Mouse (Mus musculus) heart, embryonic 12.5 days (tissue): ENCODE measurements around the gene Catsperd. TPM values are rescaled to one million over a fixed set of nuclear protein-coding genes. Genes with fewer than 3 reads are reported as not detected.

ENCODE experiments used
- polyA plus RNA-seq: library from polyadenylated mRNA; unstranded; fragments of >200 nt; fragmentation: Nextera tagmentation; extraction: Ambion mirVana; gene quantifications from 2 replicates; pipeline ENCODE4 v1.2.1, GENCODE M21; 2016

Gene Catsperd
- polyA plus RNA-seq, 1 experiment from 2014 or later, result 0.42 TPM

Other genes with a start within 250 kb of the Catsperd start
- 86.8 and 90.2 TPM in 2 replicates for gene Ptprs, start 151.7 kb upstream of the Catsperd start, polyA plus RNA-seq
- not detected in 2 replicates for gene Znrf4, start 115.7 kb upstream of the Catsperd start, polyA plus RNA-seq
- gene Gm20219, start 73.8 kb upstream of the Catsperd start, polyA plus RNA-seq, result 0.35 and 0.40 TPM in 2 replicates
- 61.1 and 61.2 TPM in 2 replicates for gene Safb2, start 43.6 kb upstream of the Catsperd start, polyA plus RNA-seq
- 93.1 and 101 TPM in 2 replicates for gene Safb, start 43.3 kb upstream of the Catsperd start, polyA plus RNA-seq
- 253 and 282 TPM in 2 replicates for gene 2410015M20Rik, start 18.4 kb upstream of the Catsperd start, polyA plus RNA-seq
- gene Rpl36, start 14.7 kb upstream of the Catsperd start, polyA plus RNA-seq, result 1,231 and 1,273 TPM in 2 replicates
- 66.2 and 67.3 TPM in 2 replicates for gene Lonp1, start 1.3 kb upstream of the Catsperd start, polyA plus RNA-seq
- gene Ranbp3, start 45.2 kb downstream of the Catsperd start, polyA plus RNA-seq, result 63.2 and 64.5 TPM in 2 replicates
- gene Ndufa11, start 89.6 kb downstream of the Catsperd start, polyA plus RNA-seq, result 638 and 663 TPM in 2 replicates
- gene Vmac, start 89.9 kb downstream of the Catsperd start, polyA plus RNA-seq, result 12.1 and 12.9 TPM in 2 replicates
- gene Nrtn, start 129.4 kb downstream of the Catsperd start, polyA plus RNA-seq, result 7.5 and 9.0 TPM in 2 replicates
- 33.3 and 34.8 TPM in 2 replicates for gene Dus3l, start 136.6 kb downstream of the Catsperd start, polyA plus RNA-seq
- gene Prr22, start 142.1 kb downstream of the Catsperd start, polyA plus RNA-seq, result 1.0 and 1.4 TPM in 2 replicates
- gene Rfx2, start 202.9 kb downstream of the Catsperd start, polyA plus RNA-seq, result 3.8 and 4.4 TPM in 2 replicates
- gene Acsbg2, start 246.3 kb downstream of the Catsperd start, polyA plus RNA-seq, result not detected in 2 replicates
- 0.33 and 0.36 TPM in 2 replicates for gene 1700061G19Rik, start 247.3 kb downstream of the Catsperd start, polyA plus RNA-seq